Mouse (Mus musculus) stomach, embryonic 14.5 days (tissue): ENCODE measurements around the gene Ptpn5. TPM values are rescaled to one million over a fixed set of nuclear protein-coding genes. Genes with fewer than 3 reads are reported as not detected.

Source experiments
- ATAC-seq: fragments of 200-750 bp; cut with Nextera tagmentation; 2 replicates; pipeline ENCODE4 v1.8.0; 2017; ENCODE audit warnings: low read depth, moderate TSS enrichment; ENCODE audit not compliant: insufficient number of reproducible peaks, insufficient read depth, low FRiP score
- H3K27ac ChIP-seq: fragments of 300-500 bp; sonication (generic); 2 replicates; pipeline ENCODE4 v1.5.1; 2014; ENCODE audit warnings: mild to moderate bottlenecking, low read length, moderate library complexity, mixed read lengths
- H3K27me3 ChIP-seq: fragments of 300-500 bp; sonication (generic); 2 replicates; pipeline ENCODE4 v1.6.1; 2014; ENCODE audit warnings: low read length, control low read depth, mixed read lengths; ENCODE audit not compliant: control insufficient read depth, insufficient read depth
- H3K36me3 ChIP-seq: fragments of 300-500 bp; sonication (generic); 2 replicates; pipeline ENCODE4 v1.6.1; 2014; ENCODE audit warnings: mild to moderate bottlenecking, control low read depth, low read length, moderate library complexity, mixed read lengths; ENCODE audit not compliant: control insufficient read depth, insufficient read depth
- H3K4me1 ChIP-seq: fragments of 300-500 bp; sonication (generic); 2 replicates; pipeline ENCODE4 v1.6.1; 2014; ENCODE audit warnings: low read length, control low read depth, mixed read lengths; ENCODE audit not compliant: control insufficient read depth, insufficient read depth
- H3K4me2 ChIP-seq: fragments of 300-500 bp; sonication (generic); replicated peaks from 2 replicates; pipeline ENCODE4 v1.6.1; 2014; ENCODE audit warnings: low read depth, low read length, control low read depth
- H3K4me3 ChIP-seq: fragments of 300-500 bp; sonication (generic); 2 replicates; pipeline ENCODE4 v1.5.1; 2014; ENCODE audit warnings: low read depth, low read length, control low read depth
- H3K9ac ChIP-seq: fragments of 300-500 bp; sonication (generic); replicated peaks from 2 replicates; pipeline ENCODE4 v1.6.1; 2014; ENCODE audit warnings: low read depth, mild to moderate bottlenecking, control low read depth, low read length, moderate library complexity, mixed read lengths
- H3K9me3 ChIP-seq: fragments of 300-500 bp; sonication (generic); 2 replicates; pipeline ENCODE4 v1.6.1; 2016; ENCODE audit warnings: low read depth, low read length, control low read depth; ENCODE audit not compliant: control insufficient read depth
- WGBS: fragments of 180-500 bp; shearing (Covaris S2); extraction: QIAGEN DNeasy Blood & Tissue Kit; methylation state at CpG from one replicate; pipeline ENCODE4 v1.1.7; 2014; 5-methylcytosine and 5-hydroxymethylcytosine counted together
- microRNA-seq: library from miRNA; unstranded; fragments of <30 nt; microRNA quantifications from one replicate; pipeline ENCODE4, GENCODE M21; 2016
- polyA plus RNA-seq: library from polyadenylated mRNA; unstranded; fragments of >200 nt; fragmentation: Nextera tagmentation; extraction: Ambion mirVana; gene quantifications from 2 replicates; pipeline ENCODE4 v1.2.1, GENCODE M21; 2014

Ptpn5 gene
- polyA plus RNA-seq, 1 experiment from 2014 or later = 2.2 TPM

GRCm38 (mm10) chr7:47031371-47031770 is 102.1 kb downstream of the Ptpn5 start:
- H3K27me3 ChIP-seq = no peaks in the 10 kb centered on the region
- H3K4me2 ChIP-seq = no peak overlapping the region
- H3K27ac ChIP-seq = no peak overlapping the region
- H3K9ac ChIP-seq = no peak overlapping the region
- H3K4me1 ChIP-seq = no peaks in the 10 kb centered on the region
- ATAC-seq = no peak
- H3K36me3 ChIP-seq = no peaks in the 10 kb centered on the region
- no peaks in the 10 kb centered on the region for H3K9me3 ChIP-seq
- H3K4me3 ChIP-seq = no peak overlapping the region
- WGBS = 76% methylated on average over 4 of the region's 4 CpGs

GRCm38 (mm10) chr7:47030517-47031193 is 102.8 kb downstream of the Ptpn5 start:
- no peak overlapping the region for H3K27ac ChIP-seq
- H3K36me3 ChIP-seq = no peaks in the 10 kb centered on the region
- no peaks in the 10 kb centered on the region for H3K27me3 ChIP-seq
- no peak overlapping the region for H3K9ac ChIP-seq
- H3K4me2 ChIP-seq = no peak overlapping the region
- whole genome bisulfite sequencing = 81% methylated on average over 9 of the region's 9 CpGs
- no peak for ATAC-seq
- no peak overlapping the region for H3K4me3 ChIP-seq
- no peaks in the 10 kb centered on the region for H3K9me3 ChIP-seq
- no peaks in the 10 kb centered on the region for H3K4me1 ChIP-seq

Small RNA genes within 50 kb of the gene (microRNA-seq; reads per million reads assigned to microRNA genes)
- gene Mir7056 = not detected

Other genes starting within 250 kb of the Ptpn5 start
- gene Tsg101, start 213.7 kb downstream of the Ptpn5 start, polyA plus RNA-seq = 169 and 179 TPM in 2 replicates
- gene Uevld, start 175.2 kb downstream of the Ptpn5 start, polyA plus RNA-seq = 13.1 and 13.4 TPM in 2 replicates
- not detected in 2 replicates for gene Gm9999, start 150.1 kb downstream of the Ptpn5 start, polyA plus RNA-seq
- gene Spty2d1, start 125.3 kb downstream of the Ptpn5 start, polyA plus RNA-seq = 18.0 and 19.2 TPM in 2 replicates
- 24.3 and 25.6 TPM in 2 replicates for gene Tmem86a, start 83.1 kb downstream of the Ptpn5 start, polyA plus RNA-seq
- not detected in 2 replicates for gene Mrgpra6, start 71.2 kb upstream of the Ptpn5 start, polyA plus RNA-seq
- gene Mrgpra9, start 119.2 kb upstream of the Ptpn5 start, polyA plus RNA-seq = not detected in 2 replicates
- gene Mrgpra1, start 220.6 kb upstream of the Ptpn5 start, polyA plus RNA-seq = not detected in 2 replicates